Mouse (Mus musculus): Measurements from ENCODE around the gene Angptl7. TPM values are rescaled to one million over a fixed set of nuclear protein-coding genes. Genes with fewer than 3 reads are reported as not detected.

Gene Angptl7
- polyA plus RNA-seq, 1 experiment = 0.01 TPM

DNA sequence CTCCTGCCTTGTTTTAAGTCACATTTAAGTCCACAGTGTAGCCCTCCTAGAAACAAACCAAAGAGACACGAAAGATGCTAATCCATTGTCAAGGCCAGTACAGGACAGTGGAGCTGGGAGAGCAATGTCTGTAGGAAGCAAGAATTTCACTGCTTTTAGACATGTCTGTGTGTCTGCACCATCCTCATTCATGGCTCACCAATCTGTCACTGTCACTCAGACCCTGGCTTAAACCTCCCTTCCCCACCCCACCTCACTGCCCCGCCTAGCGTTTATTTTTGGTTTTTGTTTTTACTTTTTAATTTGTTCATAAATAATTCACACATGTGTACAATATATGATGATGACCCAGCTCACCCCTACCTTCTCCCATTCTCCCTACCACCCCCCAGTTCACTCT, 32.3 kb upstream of the Angptl7 start:
- TF ChIP-seq MAX (IDR thresholded peaks at IDR 0.05; ENCODE audit: low read depth) (no peak), MYOD1 (IDR thresholded peaks at IDR 0.05; ENCODE audit: control insufficient read depth in 1 of 3, insufficient read length in 2 of 3, low read depth in 2 of 3) (peak in 2 of 3 experiments; percentile 33 to 57)
- Histone ChIP-seq H3K79me2 (ENCODE audit: control insufficient read depth, insufficient read depth) (no peaks in the 10 kb centered on the region), H3K27me3 (ENCODE audit: control insufficient read depth, insufficient read depth, insufficient read length) (no peaks in the 10 kb centered on the region), H3K4me3 (no peak overlapping the region), H3K36me3 (ENCODE audit: control insufficient read depth, insufficient read depth) (peaks cover 30% of the 10 kb centered on the region), H3K4me2 (ENCODE audit: low read depth) (no peak overlapping the region), H3ac (ENCODE audit: control insufficient read depth, insufficient read length) (no peak overlapping the region)

- Histone ChIP-seq H3K79me2 (ENCODE audit: control insufficient read depth, insufficient read depth) (no peaks in the 10 kb centered on the region), H3ac (ENCODE audit: control insufficient read depth, insufficient read length) (no peak overlapping the region), H3K27me3 (ENCODE audit: control insufficient read depth, insufficient read depth, insufficient read length) (no peaks in the 10 kb centered on the region), H3K4me2 (ENCODE audit: low read depth) (no peak overlapping the region), H3K36me3 (ENCODE audit: control insufficient read depth, insufficient read depth) (peaks cover 27% of the 10 kb centered on the region), H3K4me3 (no peak overlapping the region)
- TF ChIP-seq POLR2AphosphoS2 (IDR thresholded peaks at IDR 0.05; ENCODE audit: insufficient read length, low read depth) (no peak), SRF (IDR thresholded peaks at IDR 0.05; ENCODE audit: control insufficient read depth, insufficient read length, low read depth) (no peak), MAX (IDR thresholded peaks at IDR 0.05; ENCODE audit: low read depth) (no peak), POLR2A (IDR thresholded peaks at IDR 0.05; ENCODE audit: insufficient read length, low read depth) (no peak), MYOD1 (IDR thresholded peaks at IDR 0.05; ENCODE audit: control insufficient read depth in 1 of 3, insufficient read length in 2 of 3, low read depth in 2 of 3) (no peak), TCF12 (IDR thresholded peaks at IDR 0.05; ENCODE audit: insufficient read depth, poor library complexity, severe bottlenecking) (no peak), REST (IDR thresholded peaks at IDR 0.05; ENCODE audit: insufficient read depth, insufficient read length) (no peak)
Measured at GRCm38 (mm10) chr4:148531341-148531740, 31.1 kb upstream of the Angptl7 start.

DNA sequence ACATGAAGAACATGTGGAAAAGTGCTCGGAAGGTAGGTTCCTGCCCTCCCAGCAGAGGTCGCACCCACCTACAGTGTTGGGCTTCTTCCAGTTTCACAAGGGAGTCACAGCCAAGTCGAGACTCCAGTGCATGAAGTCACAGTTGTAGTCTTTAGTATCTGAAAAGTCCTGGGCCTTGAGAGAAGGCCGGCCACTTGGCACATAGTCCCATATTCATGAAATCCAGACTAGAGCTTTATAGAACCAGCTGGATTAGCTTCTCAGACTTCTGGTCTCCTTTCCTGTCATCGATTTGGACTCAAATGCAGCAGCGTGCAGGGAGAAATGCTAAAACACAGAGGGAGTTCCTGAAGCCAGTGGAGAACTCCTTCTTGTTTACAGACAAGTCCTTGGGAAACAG, 30.5 kb upstream of the Angptl7 start:
- no peaks in the 10 kb centered on the region for H3K27me3 ChIP-seq (ENCODE audit: control insufficient read depth, insufficient read depth, insufficient read length)
- no peak for TF ChIP-seq TCF3 (IDR thresholded peaks at IDR 0.05; ENCODE audit: insufficient read length, low read depth)
- TF ChIP-seq CEBPB (IDR thresholded peaks at IDR 0.05; ENCODE audit: insufficient read depth, poor library complexity, severe bottlenecking) = no peak
- TF ChIP-seq MYOD1 (IDR thresholded peaks at IDR 0.05; ENCODE audit: control insufficient read depth in 1 of 3, insufficient read length in 2 of 3, low read depth in 2 of 3) = no peak
- TF ChIP-seq REST (IDR thresholded peaks at IDR 0.05; ENCODE audit: insufficient read depth, insufficient read length) = no peak
- TF ChIP-seq POLR2AphosphoS2 (IDR thresholded peaks at IDR 0.05; ENCODE audit: insufficient read length, low read depth) = no peak
- no peak for TF ChIP-seq E2F4 (IDR thresholded peaks at IDR 0.05; ENCODE audit: insufficient read depth)
- no peak for TF ChIP-seq TCF12 (IDR thresholded peaks at IDR 0.05; ENCODE audit: insufficient read depth, poor library complexity, severe bottlenecking)
- H3K4me3 ChIP-seq = no peak overlapping the region
- H3ac ChIP-seq (ENCODE audit: control insufficient read depth, insufficient read length) = no peak overlapping the region
- H3K4me2 ChIP-seq (ENCODE audit: low read depth) = no peak overlapping the region
- H3K36me3 ChIP-seq (ENCODE audit: control insufficient read depth, insufficient read depth) = peaks cover 23% of the 10 kb centered on the region
- H3K79me2 ChIP-seq (ENCODE audit: control insufficient read depth, insufficient read depth) = no peaks in the 10 kb centered on the region

- Histone ChIP-seq H3K36me3 (ENCODE audit: control insufficient read depth, insufficient read depth) (peaks cover 23% of the 10 kb centered on the region), H3ac (ENCODE audit: control insufficient read depth, insufficient read length) (no peak overlapping the region), H3K4me2 (ENCODE audit: low read depth) (no peak overlapping the region), H3K79me2 (ENCODE audit: control insufficient read depth, insufficient read depth) (no peaks in the 10 kb centered on the region), H3K27me3 (ENCODE audit: control insufficient read depth, insufficient read depth, insufficient read length) (no peaks in the 10 kb centered on the region), H3K4me3 (no peak overlapping the region)
- no peak for TF ChIP-seq USF1 (IDR thresholded peaks at IDR 0.05; ENCODE audit: low read depth)
- no peak for TF ChIP-seq TCF12 (IDR thresholded peaks at IDR 0.05; ENCODE audit: insufficient read depth, poor library complexity, severe bottlenecking)
- TF ChIP-seq MAX (IDR thresholded peaks at IDR 0.05; ENCODE audit: low read depth) = no peak
- no peak for TF ChIP-seq MYOG (IDR thresholded peaks at IDR 0.05; ENCODE audit: control insufficient read depth in 1 of 3, insufficient read depth in 1 of 3, insufficient read length in 2 of 3, low read depth in 2 of 3)
- TF ChIP-seq CEBPB (IDR thresholded peaks at IDR 0.05; ENCODE audit: insufficient read depth, poor library complexity, severe bottlenecking) = no peak
- TF ChIP-seq POLR2A (IDR thresholded peaks at IDR 0.05; ENCODE audit: insufficient read length, low read depth) = no peak
- no peak for TF ChIP-seq SRF (IDR thresholded peaks at IDR 0.05; ENCODE audit: control insufficient read depth, insufficient read length, low read depth)
- TF ChIP-seq TCF3 (IDR thresholded peaks at IDR 0.05; ENCODE audit: insufficient read length, low read depth) = no peak
- no peak for TF ChIP-seq MYOD1 (IDR thresholded peaks at IDR 0.05; ENCODE audit: control insufficient read depth in 1 of 3, insufficient read length in 2 of 3, low read depth in 2 of 3)
- TF ChIP-seq POLR2AphosphoS2 (IDR thresholded peaks at IDR 0.05; ENCODE audit: insufficient read length, low read depth) = no peak
- TF ChIP-seq REST (IDR thresholded peaks at IDR 0.05; ENCODE audit: insufficient read depth, insufficient read length) = no peak
Measured at GRCm38 (mm10) chr4:148530351-148530750, 30.1 kb upstream of the Angptl7 start.

DNA sequence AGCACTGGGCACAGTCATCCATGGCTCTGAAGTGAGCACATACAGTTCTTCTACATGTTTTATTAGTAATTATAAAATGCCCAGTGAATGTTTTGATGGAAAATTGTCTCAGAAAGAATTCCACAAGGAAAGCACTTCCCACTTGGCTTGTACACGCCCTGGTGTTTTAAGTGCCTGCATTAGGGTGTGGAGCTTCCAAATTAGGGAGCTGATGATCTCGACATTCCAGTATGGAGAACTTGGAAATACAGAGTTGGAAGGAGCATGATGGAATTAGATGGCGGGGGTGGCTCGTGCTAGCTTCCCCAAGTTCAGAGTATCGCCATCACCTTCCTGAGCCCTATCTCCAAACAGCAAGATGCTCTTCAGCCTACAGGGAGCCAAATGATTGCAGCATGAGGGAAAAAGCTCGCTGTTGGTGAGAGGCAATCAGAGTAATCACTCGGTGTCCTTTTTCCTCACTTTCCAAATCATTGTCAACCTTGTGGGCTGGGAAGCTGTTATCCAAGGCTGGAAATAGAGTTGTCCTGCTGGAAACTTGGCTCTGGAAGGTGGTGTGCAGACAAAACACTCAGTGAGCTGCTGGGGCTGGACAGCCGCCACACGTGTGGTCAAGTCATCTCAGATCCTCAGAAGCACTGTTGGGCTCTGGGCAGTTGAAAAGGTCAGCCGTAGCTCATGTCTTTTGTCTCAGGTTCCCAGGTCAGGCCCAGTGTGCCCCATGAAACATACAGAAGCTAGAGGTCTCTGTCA, 27.1 kb upstream of the Angptl7 start:
- H3K4me2 ChIP-seq (ENCODE audit: low read depth) = no peak overlapping the region
- H3K79me2 ChIP-seq (ENCODE audit: control insufficient read depth, insufficient read depth) = no peaks in the 10 kb centered on the region
- H3ac ChIP-seq (ENCODE audit: control insufficient read depth, insufficient read length) = no peak overlapping the region
- H3K36me3 ChIP-seq (ENCODE audit: control insufficient read depth, insufficient read depth) = peaks cover 15% of the 10 kb centered on the region
- no peaks in the 10 kb centered on the region for H3K27me3 ChIP-seq (ENCODE audit: control insufficient read depth, insufficient read depth, insufficient read length)
- no peak overlapping the region for H3K4me3 ChIP-seq
- TF ChIP-seq MYOG (IDR thresholded peaks at IDR 0.05; ENCODE audit: control insufficient read depth in 1 of 3, insufficient read depth in 1 of 3, insufficient read length in 2 of 3, low read depth in 2 of 3) (no peak), MAX (IDR thresholded peaks at IDR 0.05; ENCODE audit: low read depth) (no peak), TCF12 (IDR thresholded peaks at IDR 0.05; ENCODE audit: insufficient read depth, poor library complexity, severe bottlenecking) (no peak), TCF3 (IDR thresholded peaks at IDR 0.05; ENCODE audit: insufficient read length, low read depth) (no peak), CEBPB (IDR thresholded peaks at IDR 0.05; ENCODE audit: insufficient read depth, poor library complexity, severe bottlenecking) (no peak), REST (IDR thresholded peaks at IDR 0.05; ENCODE audit: insufficient read depth, insufficient read length) (no peak), MYOD1 (IDR thresholded peaks at IDR 0.05; ENCODE audit: control insufficient read depth in 1 of 3, insufficient read length in 2 of 3, low read depth in 2 of 3) (no peak), SRF (IDR thresholded peaks at IDR 0.05; ENCODE audit: control insufficient read depth, insufficient read length, low read depth) (no peak)

Data from myocyte (in vitro differentiated cells).